Mouse (Mus musculus) hindbrain, postnatal 0 days (tissue): ENCODE data around the gene Parp3. TPM values are rescaled to one million over a fixed set of nuclear protein-coding genes. Genes with fewer than 3 reads are reported as not detected.

Experiments used
- ATAC-seq: fragments of 200-750 bp; cut with Nextera tagmentation; 2 replicates; pipeline ENCODE4 v1.8.0; 2017; ENCODE audit warnings: mild to moderate bottlenecking, moderate TSS enrichment, moderate library complexity
- DNase-seq: peaks from one replicate; pipeline ENCODE4 v3.0.0-alpha.2; 2015; ENCODE audit warnings: low spot score
- H3K27ac ChIP-seq: fragments of 300-500 bp; sonication (generic); 2 replicates; pipeline ENCODE4 v1.5.1; 2014; ENCODE audit warnings: mild to moderate bottlenecking
- H3K27me3 ChIP-seq: fragments of 300-500 bp; sonication (generic); 2 replicates; pipeline ENCODE4 v1.6.1; 2014; ENCODE audit warnings: low read length, mixed read lengths; ENCODE audit not compliant: insufficient read depth
- H3K36me3 ChIP-seq: fragments of 300-500 bp; sonication (generic); 2 replicates; pipeline ENCODE4 v1.6.1; 2014; ENCODE audit warnings: low read length, mixed read lengths; ENCODE audit not compliant: insufficient read depth
- H3K4me1 ChIP-seq: fragments of 300-500 bp; sonication (generic); 2 replicates; pipeline ENCODE4 v1.6.1; 2014; ENCODE audit warnings: antibody characterized with exemption, low read length, mixed read lengths; ENCODE audit not compliant: insufficient read depth
- H3K4me2 ChIP-seq: fragments of 300-500 bp; sonication (generic); 2 replicates; pipeline ENCODE4 v1.6.1; 2014; ENCODE audit warnings: low read depth, mild to moderate bottlenecking, low read length, moderate library complexity, mixed read lengths
- H3K4me3 ChIP-seq: fragments of 300-500 bp; sonication (generic); 2 replicates; pipeline ENCODE4 v1.5.1; 2014; ENCODE audit warnings: low read length
- H3K9ac ChIP-seq: fragments of 300-500 bp; sonication (generic); replicated peaks from 2 replicates; pipeline ENCODE4 v1.6.1; 2014; ENCODE audit warnings: mild to moderate bottlenecking, low read length, moderate library complexity, mixed read lengths
- H3K9me3 ChIP-seq: fragments of 300-500 bp; sonication (generic); 2 replicates; pipeline ENCODE4 v1.6.1; 2016; ENCODE audit warnings: low read length, mixed read lengths
- CTCF ChIP-seq: IDR thresholded peaks from 2 replicates; pipeline ENCODE4 v1.5.1; 2016; ENCODE audit warnings: antibody characterized with exemption, control low read depth, low read depth
- whole genome bisulfite sequencing: fragments of 180-500 bp; shearing (Covaris S2); extraction: QIAGEN DNeasy Blood & Tissue Kit; methylation state at CpG from one replicate; pipeline ENCODE4 v1.1.7; 2014; 5-methylcytosine and 5-hydroxymethylcytosine counted together
- polyA plus RNA-seq: library from polyadenylated mRNA; unstranded; fragments of >200 nt; fragmentation: Nextera tagmentation; extraction: Ambion mirVana; gene quantifications from 2 replicates; pipeline ENCODE4 v1.2.1, GENCODE M21; 2015
- total RNA-seq: library from RNA; depleted of rRNA; stranded (reverse); fragments of >200 nt; gene quantifications from 2 replicates; pipeline ENCODE4 v1.2.3, GENCODE M21; 2014

The Parp3 gene
- total and polyA plus RNA-seq, 2 experiments from 2014 or later: 1.5 to 2.9 TPM

- Histone ChIP-seq H3K4me3 (no peak overlapping the region), H3K4me1 (peaks cover 38% of the 10 kb centered on the region), H3K27me3 (no peaks in the 10 kb centered on the region), H3K27ac (no peak overlapping the region), H3K36me3 (peaks cover 10% of the 10 kb centered on the region), H3K9ac (no peak overlapping the region; the same call in 1 of the 2 replicates), H3K4me2 (no peak overlapping the region), H3K9me3 (no peaks in the 10 kb centered on the region)
- no peak for ATAC-seq
- no peak for DNase-seq
- WGBS: 65% methylated on average over 18 of the region's 18 CpGs
- TF ChIP-seq CTCF: no peak
These were observed 16.2 kb downstream of the Parp3 start for GRCm38 (mm10) chr9:106460401-106461025.

GRCm38 (mm10) chr9:106459946-106460345 lies 16.8 kb downstream of the Parp3 start:
- peaks cover 37% of the 10 kb centered on the region for H3K4me1 ChIP-seq

GRCm38 (mm10) chr9:106457920-106458319 lies 18.8 kb downstream of the Parp3 start:
- WGBS: 29% methylated on average over 5 of the region's 5 CpGs
- no peak for TF ChIP-seq CTCF
- peaks cover 33% of the 10 kb centered on the region for H3K4me1 ChIP-seq

More at GRCm38 (mm10) chr9:106459946-106460345, 16.8 kb downstream of the Parp3 start:
- 74% methylated on average over 15 of the region's 15 CpGs for WGBS
- no peak overlapping the region for H3K4me2 ChIP-seq
- no peak overlapping the region; the same call in 1 of the 2 replicates for H3K9ac ChIP-seq
- DNase-seq: no peak
- no peaks in the 10 kb centered on the region for H3K9me3 ChIP-seq
- no peaks in the 10 kb centered on the region for H3K27me3 ChIP-seq
- no peak overlapping the region for H3K27ac ChIP-seq
- H3K36me3 ChIP-seq: peaks cover 10% of the 10 kb centered on the region
- no peak overlapping the region for H3K4me3 ChIP-seq
- no peak for TF ChIP-seq CTCF
- ATAC-seq: no peak

GRCm38 (mm10) chr9:106457163-106457559 lies 19.6 kb downstream of the Parp3 start:
- peak overlapping the region; percentile 42 for H3K9ac ChIP-seq
- 34% methylated on average over 9 of the region's 9 CpGs for WGBS
- ATAC-seq (no peak), DNase-seq (peak; percentile 42)
- no peak for TF ChIP-seq CTCF
- H3K27ac ChIP-seq: peak overlapping the region; percentile 65
- H3K4me1 ChIP-seq: peaks cover 35% of the 10 kb centered on the region
- peak overlapping the region; percentile 92 for H3K4me2 ChIP-seq
- no peaks in the 10 kb centered on the region for H3K27me3 ChIP-seq
- H3K4me3 ChIP-seq: no peak overlapping the region
- no peaks in the 10 kb centered on the region for H3K9me3 ChIP-seq
- H3K36me3 ChIP-seq: peaks cover 10% of the 10 kb centered on the region

More at GRCm38 (mm10) chr9:106457920-106458319, 18.8 kb downstream of the Parp3 start:
- no peaks in the 10 kb centered on the region for H3K27me3 ChIP-seq
- peak overlapping the region; percentile 92 for H3K4me2 ChIP-seq
- H3K27ac ChIP-seq: peak overlapping the region; percentile 65; the same call in 1 of the 2 replicates
- ATAC-seq: no peak
- H3K9ac ChIP-seq: no peak overlapping the region
- no peak for DNase-seq
- no peaks in the 10 kb centered on the region for H3K9me3 ChIP-seq
- H3K4me3 ChIP-seq: no peak overlapping the region
- peaks cover 10% of the 10 kb centered on the region for H3K36me3 ChIP-seq

- DNase-seq (peak; percentile 78), ATAC-seq (peak; percentile 15)
- no peak for TF ChIP-seq CTCF
- WGBS: 23% methylated on average over 15 of the region's 15 CpGs
- Histone ChIP-seq H3K27ac (peak overlapping the region; percentile 65), H3K4me1 (peaks cover 35% of the 10 kb centered on the region), H3K4me3 (peak overlapping the region; percentile 11), H3K9me3 (no peaks in the 10 kb centered on the region), H3K36me3 (peaks cover 4% of the 10 kb centered on the region), H3K9ac (peak overlapping the region; percentile 42), H3K27me3 (no peaks in the 10 kb centered on the region), H3K4me2 (peak overlapping the region; percentile 92)
These were observed 20.2 kb downstream of the Parp3 start for GRCm38 (mm10) chr9:106456325-106457162.

GRCm38 (mm10) chr9:106454888-106455681 lies 21.7 kb downstream of the Parp3 start:
- Histone ChIP-seq H3K4me2 (peak overlapping the region; percentile 92), H3K36me3 (peaks cover 2% of the 10 kb centered on the region), H3K4me3 (peak overlapping the region; percentile 70), H3K9ac (peak overlapping the region; percentile 85), H3K27ac (peak overlapping the region; percentile 94), H3K9me3 (no peaks in the 10 kb centered on the region), H3K4me1 (peaks cover 35% of the 10 kb centered on the region), H3K27me3 (no peaks in the 10 kb centered on the region)
- ATAC-seq (peak; percentile 29), DNase-seq (peak; percentile 72)
- 4% methylated on average over 17 of the region's 17 CpGs for WGBS
- no peak for TF ChIP-seq CTCF
